Mouse (Mus musculus): Measurements from ENCODE around the gene Sh3d19. TPM values are rescaled to one million over a fixed set of nuclear protein-coding genes. Genes with fewer than 3 reads are reported as not detected.

The Sh3d19 gene
- polyA plus RNA-seq, 1 experiment from 2014 or later: 15.6 TPM

DNA sequence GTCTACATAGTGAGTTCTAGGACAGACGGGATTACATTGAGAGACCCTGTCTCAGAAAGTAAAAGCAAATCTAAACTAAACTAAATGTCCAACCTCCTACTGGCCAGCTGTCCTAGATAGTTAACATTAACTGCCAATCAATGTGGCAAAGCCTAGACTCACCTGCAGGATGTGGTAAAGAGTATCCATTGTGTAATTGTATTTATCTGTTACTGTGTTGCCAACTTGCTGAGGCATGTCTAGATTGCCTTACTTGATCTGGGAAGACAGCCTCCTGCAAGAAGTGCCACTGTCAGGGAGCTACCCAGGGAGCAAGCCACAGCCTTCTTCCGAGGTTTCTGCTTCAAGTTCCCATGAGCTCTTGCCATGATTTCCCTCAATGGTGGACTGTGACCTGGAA lies 16.3 kb downstream of the Sh3d19 start:
- Histone ChIP-seq H3K9me3 (no peaks in the 10 kb centered on the region), H3K27me3 (replicated peaks) (no peaks in the 10 kb centered on the region), H3K4me3 (no peak overlapping the region), H3K4me2 (no peak overlapping the region), H3K27ac (no peak overlapping the region), H3K4me1 (no peaks in the 10 kb centered on the region), H3K9ac (no peak overlapping the region), H3K36me3 (replicated peaks) (no peaks in the 10 kb centered on the region)
- WGBS: 91% methylated on average over 2 of the region's 2 CpGs
- no peak for ATAC-seq (replicated peaks)

DNA sequence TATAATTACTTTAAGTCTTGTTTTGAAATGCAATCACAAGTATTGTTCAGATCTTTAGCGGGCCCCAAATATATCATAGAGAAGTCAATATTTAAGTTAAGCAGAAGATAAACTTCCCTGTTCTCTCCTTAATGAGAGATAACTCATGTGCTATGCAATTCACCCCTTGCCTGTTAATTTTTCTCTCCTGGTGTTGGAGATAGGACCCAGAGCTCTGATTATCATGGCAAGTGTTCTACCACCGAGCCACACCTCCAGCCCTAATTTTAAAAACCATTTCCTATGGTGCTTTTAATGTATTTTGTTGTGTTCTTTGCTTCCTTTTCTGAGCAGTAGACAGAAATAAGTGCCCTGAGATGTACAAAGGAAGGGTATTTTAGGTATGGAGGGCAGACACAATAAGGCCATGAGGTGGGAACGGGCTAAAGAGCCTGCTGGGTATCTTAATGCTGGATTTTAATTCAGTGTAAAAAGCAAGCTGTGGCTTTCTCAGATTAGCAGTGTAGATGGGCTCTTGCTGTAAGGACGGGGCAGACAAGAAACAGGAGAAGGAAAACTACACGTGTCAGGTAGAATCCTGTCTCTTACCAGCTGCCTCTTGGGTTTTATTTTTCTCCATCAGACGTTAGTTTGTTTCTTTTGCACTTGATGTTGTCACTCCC lies 20.4 kb downstream of the Sh3d19 start:
- H3K27ac ChIP-seq: no peak overlapping the region
- no peaks in the 10 kb centered on the region for H3K36me3 ChIP-seq (replicated peaks)
- H3K27me3 ChIP-seq (replicated peaks): no peaks in the 10 kb centered on the region
- H3K4me1 ChIP-seq: no peaks in the 10 kb centered on the region
- no peak overlapping the region for H3K4me3 ChIP-seq
- no peaks in the 10 kb centered on the region for H3K9me3 ChIP-seq
- no peak for ATAC-seq (replicated peaks)
- no peak overlapping the region for H3K9ac ChIP-seq
- H3K4me2 ChIP-seq: no peak overlapping the region
- 68% methylated on average over 6 of the region's 6 CpGs for WGBS

DNA sequence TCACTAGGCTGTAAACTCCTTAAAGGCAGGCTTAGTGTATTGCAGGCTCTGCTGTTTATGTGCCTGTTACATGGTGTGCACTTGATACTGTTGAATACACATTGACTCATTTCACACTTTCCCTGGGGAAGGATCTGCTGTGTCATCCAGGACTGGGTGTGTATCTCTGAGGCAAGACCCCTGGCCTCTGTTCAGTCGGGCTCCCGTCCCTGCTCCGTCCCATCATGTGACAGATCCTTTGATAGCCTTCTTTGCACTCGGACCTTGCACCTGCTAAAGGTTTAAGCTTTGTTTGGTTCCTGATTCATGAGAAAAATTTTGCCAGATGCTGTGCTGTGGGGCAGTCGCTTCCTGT lies 20.9 kb downstream of the Sh3d19 start:
- H3K9ac ChIP-seq: no peak overlapping the region
- H3K4me2 ChIP-seq: no peak overlapping the region
- ATAC-seq (replicated peaks): no peak
- H3K27ac ChIP-seq: no peak overlapping the region
- no peak overlapping the region for H3K4me3 ChIP-seq
- H3K9me3 ChIP-seq: no peaks in the 10 kb centered on the region
- H3K4me1 ChIP-seq: no peaks in the 10 kb centered on the region
- H3K36me3 ChIP-seq (replicated peaks): no peaks in the 10 kb centered on the region
- no peaks in the 10 kb centered on the region for H3K27me3 ChIP-seq (replicated peaks)
- 68% methylated on average over 5 of the region's 5 CpGs for WGBS

DNA sequence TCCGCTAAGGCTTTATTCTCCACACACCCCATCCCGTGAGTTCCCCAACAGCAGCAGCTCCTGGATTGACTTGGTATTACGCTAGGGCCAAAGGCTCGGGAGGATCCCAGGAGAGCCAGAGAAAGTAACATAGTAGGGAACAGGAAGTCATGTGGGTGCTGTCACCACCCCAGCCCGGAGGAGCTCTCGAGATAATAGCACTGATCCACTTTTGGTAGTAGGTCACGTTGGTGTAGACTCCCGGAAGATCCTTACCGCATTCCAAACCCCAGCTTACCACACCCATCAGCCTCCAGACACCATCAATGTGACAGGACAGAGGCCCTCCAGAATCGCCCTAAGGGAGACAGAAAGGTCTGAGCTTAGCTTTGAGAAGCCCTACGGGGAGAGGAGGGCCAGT lies 22.8 kb downstream of the Sh3d19 start:
- H3K9me3 ChIP-seq: no peaks in the 10 kb centered on the region
- no peaks in the 10 kb centered on the region for H3K27me3 ChIP-seq (replicated peaks)
- no peaks in the 10 kb centered on the region for H3K36me3 ChIP-seq (replicated peaks)
- WGBS: 86% methylated on average over 11 of the region's 11 CpGs
- no peak overlapping the region for H3K27ac ChIP-seq
- H3K4me1 ChIP-seq: no peaks in the 10 kb centered on the region
- no peak for ATAC-seq (replicated peaks)
- no peak overlapping the region for H3K4me2 ChIP-seq
- no peak overlapping the region for H3K9ac ChIP-seq
- no peak overlapping the region for H3K4me3 ChIP-seq

DNA sequence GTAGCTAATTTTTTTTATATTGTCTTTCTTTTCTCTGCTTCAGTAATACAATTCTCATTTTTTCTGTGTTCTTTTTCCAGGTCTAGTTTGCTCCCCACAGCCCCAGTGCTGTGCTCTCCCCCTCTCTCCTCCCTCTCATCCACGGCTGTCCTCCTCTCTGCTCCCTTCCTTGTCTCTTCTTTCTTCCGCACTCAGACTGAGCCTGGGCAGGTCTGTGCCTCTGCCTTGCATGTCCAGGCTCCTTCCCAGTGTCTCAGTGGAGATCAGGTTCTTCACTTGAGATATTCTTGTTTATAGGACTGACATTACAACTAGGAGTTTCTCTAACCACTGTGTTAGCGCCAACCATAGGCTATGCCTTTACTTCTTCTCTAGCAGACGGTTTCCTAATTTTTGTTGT lies 23.7 kb downstream of the Sh3d19 start:
- no peak overlapping the region for H3K9ac ChIP-seq
- no peak for ATAC-seq (replicated peaks)
- no peak overlapping the region for H3K27ac ChIP-seq
- H3K4me2 ChIP-seq: no peak overlapping the region
- H3K36me3 ChIP-seq (replicated peaks): no peaks in the 10 kb centered on the region
- H3K9me3 ChIP-seq: no peaks in the 10 kb centered on the region
- H3K4me3 ChIP-seq: no peak overlapping the region
- 95% methylated on average over 4 of the region's 4 CpGs for WGBS
- H3K27me3 ChIP-seq (replicated peaks): no peaks in the 10 kb centered on the region
- H3K4me1 ChIP-seq: no peaks in the 10 kb centered on the region

DNA sequence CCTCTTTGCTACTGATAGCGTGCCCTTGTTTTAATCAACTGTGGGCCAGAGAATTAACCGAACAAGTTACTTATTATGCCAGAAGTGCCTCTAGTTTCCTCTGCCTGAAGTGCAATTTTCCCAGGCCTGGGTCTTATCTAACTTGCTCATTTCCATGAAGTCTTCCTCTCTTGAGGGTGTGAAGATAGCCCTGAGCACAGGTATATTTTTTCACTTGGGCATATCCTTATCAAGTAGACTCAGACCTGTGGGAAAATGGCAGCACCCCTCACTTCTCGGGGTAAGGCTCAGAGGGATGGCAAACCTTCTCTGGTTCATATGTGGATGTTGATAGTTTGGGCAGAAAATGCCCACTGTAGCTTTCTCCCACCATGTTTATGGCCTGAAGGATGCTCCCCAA lies 30.4 kb downstream of the Sh3d19 start:
- H3K27me3 ChIP-seq (replicated peaks): no peaks in the 10 kb centered on the region
- 93% methylated on average over 3 of the region's 3 CpGs for WGBS
- no peak overlapping the region for H3K9ac ChIP-seq
- no peaks in the 10 kb centered on the region for H3K36me3 ChIP-seq (replicated peaks)
- no peaks in the 10 kb centered on the region for H3K9me3 ChIP-seq
- no peaks in the 10 kb centered on the region for H3K4me1 ChIP-seq
- H3K27ac ChIP-seq: no peak overlapping the region
- no peak overlapping the region for H3K4me2 ChIP-seq
- no peak for ATAC-seq (replicated peaks)
- H3K4me3 ChIP-seq: no peak overlapping the region

DNA sequence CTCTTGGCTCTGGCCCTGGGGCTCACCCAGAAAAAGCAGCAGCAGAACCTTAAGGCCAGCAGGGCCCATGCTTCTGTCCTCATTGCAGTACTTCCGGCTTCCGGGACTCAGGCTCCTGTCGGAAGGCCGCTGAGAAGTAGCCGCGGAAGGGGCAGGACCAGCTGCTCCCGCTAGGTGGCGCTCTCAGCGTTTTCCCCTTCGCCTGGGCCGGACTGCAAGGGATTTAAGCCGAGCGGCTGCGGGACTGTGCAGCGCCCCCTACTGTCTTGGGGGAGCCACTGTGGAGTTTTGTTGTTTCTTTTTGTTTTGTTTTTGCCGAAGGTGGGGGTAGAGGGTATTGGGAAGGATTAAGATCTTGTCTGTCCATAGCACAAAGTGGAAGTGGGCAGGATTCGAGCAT lies 31.5 kb downstream of the Sh3d19 start, which contains the start of gene Prss48:
Gene Prss48, minus strand, starts transcription at position 69 of the 400 bp plus-strand sequence.
- Histone ChIP-seq H3K9ac (no peak within 1 kb of the TSS), H3K27me3 (replicated peaks) (no peaks in the 10 kb centered on the region), H3K9me3 (no peaks in the 10 kb centered on the region), H3K36me3 (replicated peaks) (no peaks in the 10 kb centered on the region), H3K27ac (no peak within 1 kb of the TSS), H3K4me3 (no peak within 1 kb of the TSS), H3K4me1 (no peaks in the 10 kb centered on the region), H3K4me2 (no peak within 1 kb of the TSS)
- 75% methylated on average over 17 of the region's 17 CpGs for whole genome bisulfite sequencing
- ATAC-seq (replicated peaks): no peak

DNA sequence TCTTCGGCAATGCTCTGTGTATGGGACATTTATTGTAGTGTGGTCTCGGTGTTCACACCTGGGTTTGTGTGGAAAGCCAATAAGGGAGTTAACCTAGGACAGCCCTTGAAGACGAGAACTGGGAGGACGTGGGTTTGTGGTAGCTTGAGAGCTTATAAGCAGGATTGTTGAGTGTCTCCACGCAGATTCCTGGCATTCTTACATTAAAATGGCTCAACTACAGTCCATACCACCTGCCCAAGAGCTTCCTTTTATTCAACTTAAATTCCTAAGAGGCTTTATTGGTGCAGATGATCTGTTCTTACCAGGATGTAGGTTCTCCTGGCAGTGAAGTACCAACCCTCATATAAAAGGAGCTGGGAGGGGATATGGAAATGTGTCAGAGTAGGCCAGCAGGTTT lies 32.0 kb downstream of the Sh3d19 start:
- Histone ChIP-seq H3K4me2 (no peak overlapping the region), H3K36me3 (replicated peaks) (no peaks in the 10 kb centered on the region), H3K27ac (no peak overlapping the region), H3K9ac (no peak overlapping the region), H3K4me3 (no peak overlapping the region), H3K27me3 (replicated peaks) (no peaks in the 10 kb centered on the region), H3K4me1 (no peaks in the 10 kb centered on the region), H3K9me3 (no peaks in the 10 kb centered on the region)
- ATAC-seq (replicated peaks): no peak
- WGBS: 88% methylated on average over 5 of the region's 5 CpGs

DNA sequence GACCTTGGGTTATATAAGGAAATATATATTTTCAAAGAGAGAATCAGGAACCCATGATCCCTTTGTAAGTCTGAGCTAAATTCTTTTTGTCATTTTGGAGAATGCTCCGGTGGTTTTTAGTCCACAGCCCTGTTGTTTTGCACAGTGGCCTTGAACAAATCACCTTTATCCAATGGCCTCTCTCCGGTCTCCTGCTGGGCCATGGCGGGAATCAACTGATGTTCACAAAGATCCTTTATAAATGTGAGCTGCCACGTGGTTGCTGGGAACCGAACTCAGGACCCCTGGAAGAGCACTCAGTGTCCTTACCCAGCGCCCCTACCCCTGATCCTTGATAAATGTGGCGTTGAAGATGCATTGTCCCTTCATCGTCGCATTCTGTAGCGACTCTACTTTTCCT lies 33.8 kb downstream of the Sh3d19 start:
- Histone ChIP-seq H3K4me2 (no peak overlapping the region), H3K9me3 (no peaks in the 10 kb centered on the region), H3K27ac (no peak overlapping the region), H3K4me1 (no peaks in the 10 kb centered on the region), H3K4me3 (no peak overlapping the region), H3K36me3 (replicated peaks) (no peaks in the 10 kb centered on the region), H3K9ac (no peak overlapping the region), H3K27me3 (replicated peaks) (no peaks in the 10 kb centered on the region)
- no peak for ATAC-seq (replicated peaks)
- 85% methylated on average over 10 of the region's 10 CpGs for WGBS

DNA sequence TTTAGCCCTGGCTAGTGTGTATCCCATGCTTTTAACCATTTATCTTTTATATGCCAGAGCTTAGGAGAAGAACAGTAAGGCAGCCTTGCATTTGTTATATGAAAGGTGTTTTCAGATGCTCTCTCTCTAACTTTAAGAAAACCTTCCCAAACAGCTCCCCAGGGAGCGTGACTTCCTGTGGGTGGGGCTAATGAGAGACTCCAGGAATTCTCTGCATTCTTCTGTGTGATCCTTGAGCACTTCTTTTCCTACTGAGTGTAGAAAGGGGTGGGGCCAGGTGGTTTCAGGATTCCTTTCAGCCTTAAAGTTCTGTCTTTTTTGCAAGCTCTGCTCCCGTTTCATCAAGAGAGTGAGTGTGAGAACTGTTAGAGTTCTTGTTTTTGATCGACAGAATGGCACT lies 39.7 kb downstream of the Sh3d19 start:
- no peak for ATAC-seq (replicated peaks)
- WGBS: 69% methylated on average over 3 of the region's 3 CpGs
- Histone ChIP-seq H3K27ac (no peak overlapping the region), H3K4me2 (no peak overlapping the region), H3K4me3 (no peak overlapping the region), H3K9ac (no peak overlapping the region), H3K4me1 (no peaks in the 10 kb centered on the region), H3K36me3 (replicated peaks) (no peaks in the 10 kb centered on the region), H3K9me3 (no peaks in the 10 kb centered on the region), H3K27me3 (replicated peaks) (no peaks in the 10 kb centered on the region)

DNA sequence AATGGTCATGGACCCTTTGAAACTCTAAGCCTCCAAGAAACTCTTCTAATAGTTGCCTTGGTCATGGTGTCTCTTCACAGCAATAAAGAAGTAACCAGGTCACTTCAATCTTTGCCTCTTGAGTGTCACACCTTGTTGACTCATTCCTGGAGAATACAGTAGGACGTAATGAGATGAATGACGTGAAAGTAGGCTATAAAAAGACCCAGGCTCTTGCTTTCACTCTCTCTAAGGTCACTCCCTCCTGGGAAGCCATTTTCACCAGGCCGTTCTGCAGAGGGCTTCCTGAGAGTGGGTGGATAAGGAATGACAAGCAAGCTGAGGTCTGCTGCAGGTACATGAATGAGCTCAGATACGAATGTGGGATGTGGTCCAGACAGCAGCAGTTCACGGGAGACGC lies 40.5 kb downstream of the Sh3d19 start:
- Histone ChIP-seq H3K27ac (no peak overlapping the region), H3K36me3 (replicated peaks) (no peaks in the 10 kb centered on the region), H3K4me1 (no peaks in the 10 kb centered on the region), H3K4me3 (no peak overlapping the region), H3K4me2 (no peak overlapping the region), H3K9ac (no peak overlapping the region), H3K27me3 (replicated peaks) (no peaks in the 10 kb centered on the region), H3K9me3 (no peaks in the 10 kb centered on the region)
- ATAC-seq (replicated peaks): no peak
- WGBS: 93% methylated on average over 6 of the region's 6 CpGs

DNA sequence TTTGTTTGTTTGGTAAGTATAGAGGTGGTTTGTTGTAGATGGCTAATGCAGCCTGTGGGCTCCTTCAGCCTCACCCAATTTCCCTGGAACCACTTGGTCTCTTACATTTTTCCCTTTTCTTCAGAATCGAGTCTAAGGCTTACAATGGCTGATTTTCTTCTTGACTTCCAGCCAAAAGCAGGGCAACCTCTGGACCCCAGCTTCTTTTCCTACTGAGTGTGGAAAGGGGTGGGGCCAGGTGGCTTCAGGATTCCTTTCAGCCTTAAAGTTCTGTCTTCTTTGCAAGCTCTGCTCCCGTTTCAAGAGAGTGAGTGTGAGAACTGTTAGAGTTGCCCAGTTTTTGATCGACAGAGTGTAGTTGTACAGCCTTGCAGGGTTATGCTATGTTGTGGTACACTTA lies 40.9 kb downstream of the Sh3d19 start:
- Histone ChIP-seq H3K9ac (no peak overlapping the region), H3K4me2 (no peak overlapping the region), H3K27me3 (replicated peaks) (no peaks in the 10 kb centered on the region), H3K4me1 (no peaks in the 10 kb centered on the region), H3K4me3 (no peak overlapping the region), H3K27ac (no peak overlapping the region), H3K9me3 (no peaks in the 10 kb centered on the region), H3K36me3 (replicated peaks) (no peaks in the 10 kb centered on the region)
- no peak for ATAC-seq (replicated peaks)
- 79% methylated on average over 3 of the region's 3 CpGs for WGBS

DNA sequence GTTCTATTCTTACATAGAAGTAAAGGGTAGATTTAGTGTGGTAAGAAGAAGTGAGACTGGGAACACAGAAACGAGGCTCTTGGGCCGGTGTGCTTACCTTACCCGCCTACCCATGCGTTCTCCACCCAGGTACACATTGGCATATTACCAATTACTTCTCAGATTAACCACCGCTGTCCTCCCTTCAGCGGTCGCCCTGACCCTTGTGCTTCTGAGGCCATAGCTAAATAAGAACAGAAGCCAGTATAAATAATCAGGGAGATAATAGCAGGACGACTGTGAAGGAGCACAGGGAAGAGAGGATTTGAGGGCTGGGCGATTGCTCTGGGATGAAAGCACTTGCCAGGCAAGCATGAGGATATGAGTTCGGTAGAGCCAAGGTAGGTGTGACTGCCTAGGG lies 42.9 kb downstream of the Sh3d19 start:
- 84% methylated on average over 10 of the region's 10 CpGs for WGBS
- Histone ChIP-seq H3K4me3 (no peak overlapping the region), H3K4me2 (no peak overlapping the region), H3K9me3 (no peaks in the 10 kb centered on the region), H3K27ac (no peak overlapping the region), H3K27me3 (replicated peaks) (no peaks in the 10 kb centered on the region), H3K9ac (no peak overlapping the region), H3K4me1 (no peaks in the 10 kb centered on the region), H3K36me3 (replicated peaks) (no peaks in the 10 kb centered on the region)
- no peak for ATAC-seq (replicated peaks)

All from midbrain, embryonic 15.5 days (tissue).